Mouse (Mus musculus): ENCODE data around the gene Lmbr1. TPM values are rescaled to one million over a fixed set of nuclear protein-coding genes. Genes with fewer than 3 reads are reported as not detected.

The Lmbr1 gene
- total and polyA plus RNA-seq, 3 experiments = not detected

- H3K9ac ChIP-seq (ENCODE audit: insufficient read depth, low read depth) = no peak overlapping the region
- H3K4me1 ChIP-seq (ENCODE audit: control insufficient read depth in 1 of 2, insufficient read depth in 2 of 2) = peaks cover 7 to 21% of the 10 kb centered on the region in 2 experiments
- TF ChIP-seq ZC3H11A (IDR thresholded peaks at IDR 0.05; ENCODE audit: low read depth, low read length) = peak; percentile 26
- peak; percentile 94 to 99 for TF ChIP-seq CTCF (conservative IDR thresholded peaks at IDR 0.05 in 1 of 2, IDR thresholded peaks at IDR 0.05 in 1 of 2; ENCODE audit: low read depth in 2 of 2, low read length in 2 of 2)
- TF ChIP-seq TCF12 (IDR thresholded peaks at IDR 0.05; ENCODE audit: low read depth, low read length) = no peak
- TF ChIP-seq RAD21 (IDR thresholded peaks at IDR 0.05; ENCODE audit: low read depth, low read length) = peak; percentile 96
- TF ChIP-seq SMC3 (IDR thresholded peaks at IDR 0.05; ENCODE audit: low read depth, low read length) = peak; percentile 79
- no peaks in the 10 kb centered on the region for H3K79me2 ChIP-seq (replicated peaks; ENCODE audit: control insufficient read depth, extremely low read depth, insufficient read depth, poor library complexity, severe bottlenecking)
- no peak overlapping the region for H3K4me2 ChIP-seq (ENCODE audit: insufficient read depth, low read depth, poor library complexity, severe bottlenecking)
- dilution Hi-C loops (cut with MboI; ENCODE audit: extremely low pct_ligation_motif_present, extremely low pct_unique_long_range_greater_than_20kb, low sequenced_read_pairs) = no loop called here
- H3K36me3 ChIP-seq (replicated peaks in 1 of 2; ENCODE audit: control insufficient read depth in 1 of 2, insufficient read depth in 1 of 2, low read length in 1 of 2) = no peaks in the 10 kb centered on the region
- no peak overlapping the region for H3K27ac ChIP-seq (ENCODE audit: insufficient read depth, low read depth)
- no peak overlapping the region for H3K4me3 ChIP-seq (replicated peaks in 1 of 3; ENCODE audit: low read depth in 2 of 3, low read length in 2 of 3, poor library complexity in 1 of 3)
- in situ Hi-C loops (cut with MboI; ENCODE audit: low pct_ligation_motif_present, low pct_unique_long_range_greater_than_20kb, low sequenced_read_pairs) = loop anchor here (25.0 kb wide), 2 partner anchors 381 to 831 kb away; partner anchors contain the start of gene Shh
- no peaks in the 10 kb centered on the region for H3K9me3 ChIP-seq (replicated peaks; ENCODE audit: low read length)
- DNase-seq (ENCODE audit: extremely low read depth) = peak; percentile 69
- H3K27me3 ChIP-seq (replicated peaks) = no peaks in the 10 kb centered on the region
These were observed 85.0 kb downstream of the Lmbr1 start for GRCm38 (mm10) chr5:29293194-29293593.

- dilution Hi-C loops (cut with MboI; ENCODE audit: extremely low pct_ligation_motif_present, extremely low pct_unique_long_range_greater_than_20kb, low sequenced_read_pairs) = no loop called here
- Histone ChIP-seq H3K27ac (ENCODE audit: insufficient read depth, low read depth) (no peak overlapping the region), H3K4me1 (ENCODE audit: control insufficient read depth in 1 of 2, insufficient read depth in 2 of 2) (peaks cover 7 to 21% of the 10 kb centered on the region in 2 experiments), H3K27me3 (replicated peaks) (no peaks in the 10 kb centered on the region), H3K36me3 (replicated peaks in 1 of 2; ENCODE audit: control insufficient read depth in 1 of 2, insufficient read depth in 1 of 2, low read length in 1 of 2) (no peaks in the 10 kb centered on the region), H3K79me2 (replicated peaks; ENCODE audit: control insufficient read depth, extremely low read depth, insufficient read depth, poor library complexity, severe bottlenecking) (no peaks in the 10 kb centered on the region), H3K9me3 (replicated peaks; ENCODE audit: low read length) (no peaks in the 10 kb centered on the region), H3K4me2 (ENCODE audit: insufficient read depth, low read depth, poor library complexity, severe bottlenecking) (0 out of 2 replicates have a peak overlapping the region, but pooled peaks have one; percentile 37), H3K4me3 (replicated peaks in 1 of 3; ENCODE audit: low read depth in 2 of 3, low read length in 2 of 3, poor library complexity in 1 of 3) (no peak overlapping the region), H3K9ac (ENCODE audit: insufficient read depth, low read depth) (no peak overlapping the region)
- in situ Hi-C loops (cut with MboI; ENCODE audit: low pct_ligation_motif_present, low pct_unique_long_range_greater_than_20kb, low sequenced_read_pairs) = loop anchor here (25.0 kb wide), 2 partner anchors 378 to 828 kb away; partner anchors contain the start of gene Shh
- no peak for DNase-seq (ENCODE audit: extremely low read depth)
- TF ChIP-seq RCOR1 (conservative IDR thresholded peaks at IDR 0.05; ENCODE audit: low read depth, low read length) (no peak), TCF12 (IDR thresholded peaks at IDR 0.05; ENCODE audit: low read depth, low read length) (no peak), BHLHE40 (IDR thresholded peaks at IDR 0.05; ENCODE audit: low read depth, low read length) (no peak), JUND (conservative IDR thresholded peaks at IDR 0.05; ENCODE audit: low read depth, low read length) (no peak), USF2 (conservative IDR thresholded peaks at IDR 0.05; ENCODE audit: low read depth, low read length) (no peak), ZC3H11A (IDR thresholded peaks at IDR 0.05; ENCODE audit: low read depth, low read length) (no peak), HCFC1 (IDR thresholded peaks at IDR 0.05; ENCODE audit: low read depth, low read length) (no peak), JUN (IDR thresholded peaks at IDR 0.05; ENCODE audit: insufficient read depth, low read depth, low read length) (no peak), NELFE (IDR thresholded peaks at IDR 0.05; ENCODE audit: low read depth, low read length) (no peak), SIN3A (IDR thresholded peaks at IDR 0.05; ENCODE audit: low read length) (no peak), POLR2A (IDR thresholded peaks at IDR 0.05; ENCODE audit: low read depth, low read length) (no peak), MXI1 (IDR thresholded peaks at IDR 0.05; ENCODE audit: low read depth, low read length) (no peak), USF1 (IDR thresholded peaks at IDR 0.05; ENCODE audit: low read depth, low read length) (no peak), E2F4 (IDR thresholded peaks at IDR 0.05; ENCODE audit: insufficient replicate concordance, low read depth, low read length) (no peak), IRF4 (IDR thresholded peaks at IDR 0.05; ENCODE audit: low read depth, low read length) (no peak), POLR2AphosphoS2 (IDR thresholded peaks at IDR 0.05; ENCODE audit: low read depth, low read length) (no peak)
These were observed 88.1 kb downstream of the Lmbr1 start for GRCm38 (mm10) chr5:29290110-29290509.

Measured in CH12.LX (cell line).